Mouse (Mus musculus): Measurements from ENCODE around the gene Dlg2. TPM values are rescaled to one million over a fixed set of nuclear protein-coding genes. Genes with fewer than 3 reads are reported as not detected.

The Dlg2 gene
- 0.48 TPM for polyA plus RNA-seq (2014; fragmentation: Illumina TruSeq; extraction: RNeasy Lipid Tissue Mini Kit (QIAGEN cat#74804); ENCODE audit: insufficient read depth, low read depth, low replicate concordance)

DNA sequence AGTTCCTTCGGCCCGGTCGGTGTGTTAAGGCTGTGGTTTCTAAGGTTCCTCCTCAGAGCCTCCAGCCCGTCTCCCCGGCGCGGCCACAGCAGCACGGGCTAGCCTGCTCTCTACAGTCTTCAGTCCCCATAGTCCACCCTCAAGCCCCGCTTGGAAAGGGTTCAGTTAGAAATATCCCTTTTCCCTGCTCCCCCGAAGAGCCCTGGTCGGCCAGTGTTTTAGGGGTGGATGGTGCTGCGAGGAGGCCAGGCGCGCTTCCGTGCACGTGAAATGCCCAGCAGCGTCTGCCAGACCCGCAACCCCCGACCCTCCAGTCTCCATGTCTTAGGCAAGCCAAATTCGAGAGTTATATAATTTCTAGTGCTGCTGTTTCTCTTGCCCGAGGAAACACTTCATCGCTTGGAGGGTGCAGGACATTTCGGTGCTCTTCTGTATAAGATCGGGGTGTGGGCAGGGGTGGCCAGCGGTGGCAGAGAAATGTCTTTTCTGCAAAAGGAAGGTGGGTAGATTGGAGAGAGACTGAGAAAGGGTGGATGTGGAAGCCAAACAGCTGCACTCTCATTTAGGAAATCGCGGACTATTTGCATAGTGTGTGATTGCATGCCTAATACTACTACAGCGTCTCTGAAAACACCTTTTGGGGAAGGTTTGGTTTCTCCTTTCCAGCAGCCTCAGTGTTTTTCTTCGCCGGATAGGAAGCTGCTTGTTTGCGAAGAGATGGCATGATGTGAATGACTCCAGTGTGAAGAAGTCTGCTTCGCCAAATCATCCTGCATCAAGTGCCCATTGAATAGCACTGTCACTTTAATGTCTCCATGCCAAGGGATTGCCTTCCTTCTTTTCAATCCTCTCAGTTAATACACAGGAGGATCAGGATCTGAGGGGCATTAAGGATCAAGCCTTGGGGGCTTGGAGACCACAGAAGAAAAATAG lies at the start of gene Dlg2:
Gene Dlg2, plus strand, starts transcription at position 360 of the 933 bp plus-strand sequence.

DNA sequence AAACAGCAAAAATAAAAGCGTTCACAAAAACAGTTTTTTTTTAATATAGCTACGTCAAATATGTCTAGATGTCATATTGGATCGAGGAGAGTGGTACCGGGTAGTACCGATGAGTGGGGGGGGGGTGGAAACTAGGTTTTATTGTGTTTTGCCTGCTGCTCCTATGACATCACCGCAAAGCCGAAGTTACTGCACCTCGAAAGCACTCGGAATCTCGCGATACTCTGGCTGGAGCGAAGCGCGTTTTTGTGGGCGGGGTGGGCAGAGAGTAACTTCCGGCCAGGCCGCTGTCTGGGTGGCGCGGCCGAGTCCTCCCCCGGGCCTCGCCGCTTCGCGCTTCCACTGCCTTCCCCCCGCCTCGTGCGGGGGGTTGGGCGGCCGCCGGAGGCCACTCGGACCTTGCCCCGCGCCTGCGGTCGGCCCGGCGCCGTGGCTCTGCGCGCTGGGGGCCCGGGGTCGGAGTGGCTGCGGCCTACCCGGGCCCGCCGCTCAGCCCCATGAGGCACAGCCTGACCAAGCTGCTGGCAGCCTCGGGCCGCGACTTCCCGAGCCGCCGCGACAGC lies 33.9 kb upstream of the Dlg2 start, which contains the start of gene Crebzf:
Gene Crebzf, plus strand, starts transcription at position 212 of the 563 bp plus-strand sequence.

DNA sequence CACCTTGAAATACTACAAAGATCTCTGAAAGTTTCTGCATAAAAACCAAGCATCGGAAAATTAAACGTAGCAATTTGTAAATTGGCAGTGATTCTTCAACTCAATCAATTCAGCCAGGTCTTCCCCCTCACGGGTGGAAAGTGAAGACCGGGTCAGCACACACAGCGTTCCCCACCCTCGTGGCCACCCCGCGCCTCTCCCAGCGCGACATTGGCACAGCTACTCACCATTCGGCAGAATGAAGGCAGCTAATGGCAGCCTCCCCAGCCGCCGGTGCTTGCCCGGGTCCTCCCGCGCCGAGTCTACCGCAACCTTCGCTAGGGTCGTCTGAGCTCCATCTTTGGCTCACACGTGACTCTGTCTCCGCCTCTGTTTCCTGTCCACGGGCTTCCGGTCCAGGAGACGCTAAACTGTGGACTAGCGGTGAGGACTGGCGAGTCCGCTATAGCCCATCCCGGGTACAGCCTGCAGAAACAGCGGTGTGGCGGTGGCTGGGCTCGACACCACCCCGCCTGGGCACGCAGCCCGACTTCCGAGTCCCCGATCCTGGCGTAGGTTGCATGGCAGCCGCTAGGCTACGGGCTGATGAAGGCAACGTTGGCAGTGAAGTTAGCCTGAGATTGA lies 19.5 kb upstream of the Dlg2 start, which contains the start of gene Tmem126a:
Gene Tmem126a, minus strand, starts transcription at position 385 of the 624 bp plus-strand sequence.

DNA sequence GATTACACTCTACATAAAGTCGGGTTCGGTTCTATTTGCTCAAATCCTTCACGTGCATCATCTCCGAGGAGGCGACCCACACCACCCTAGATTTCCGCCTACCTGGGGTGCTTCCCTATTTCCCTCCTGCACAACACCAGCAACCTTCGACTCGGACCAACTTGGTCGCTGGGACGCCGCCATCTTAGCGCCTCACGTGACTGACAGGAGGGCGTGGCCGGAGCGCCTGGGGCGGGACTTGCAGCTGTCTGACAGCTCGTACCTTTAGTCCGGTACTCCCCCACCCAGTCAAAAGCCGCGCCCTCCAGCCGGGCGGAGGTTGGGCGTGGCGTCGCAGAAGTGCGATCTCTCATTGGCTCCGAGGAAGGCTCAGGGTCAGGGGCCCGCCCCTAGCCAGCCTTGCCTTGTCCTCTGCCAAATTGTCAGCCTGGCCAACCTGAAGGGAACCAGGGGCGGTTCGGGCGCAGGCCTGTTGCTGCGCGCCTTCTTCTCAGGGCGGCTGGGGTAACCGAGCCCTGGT lies 619 bp upstream of the Dlg2 start, which contains the start of gene Tmem126b:
Gene Tmem126b, minus strand, starts transcription at position 209 of the 520 bp plus-strand sequence.

Other genes with a start within 250 kb of the Dlg2 start
- 0.56 TPM for gene Ccdc83, start 210.9 kb upstream of the Dlg2 start, polyA plus RNA-seq (2014; fragmentation: Illumina TruSeq; extraction: RNeasy Lipid Tissue Mini Kit (QIAGEN cat#74804); ENCODE audit: insufficient read depth, low read depth, low replicate concordance)
- 12.1 TPM for gene Sytl2, start 174.4 kb upstream of the Dlg2 start, polyA plus RNA-seq (2014; fragmentation: Illumina TruSeq; extraction: RNeasy Lipid Tissue Mini Kit (QIAGEN cat#74804); ENCODE audit: insufficient read depth, low read depth, low replicate concordance)
- 0.75 TPM for gene Ccdc89, start 50.1 kb upstream of the Dlg2 start, polyA plus RNA-seq (2014; fragmentation: Illumina TruSeq; extraction: RNeasy Lipid Tissue Mini Kit (QIAGEN cat#74804); ENCODE audit: insufficient read depth, low read depth, low replicate concordance)
- gene Crebzf, start 33.9 kb upstream of the Dlg2 start, polyA plus RNA-seq (2014; fragmentation: Illumina TruSeq; extraction: RNeasy Lipid Tissue Mini Kit (QIAGEN cat#74804); ENCODE audit: insufficient read depth, low read depth, low replicate concordance), result 31.9 TPM
- gene Tmem126a, start 19.4 kb upstream of the Dlg2 start, polyA plus RNA-seq (2014; fragmentation: Illumina TruSeq; extraction: RNeasy Lipid Tissue Mini Kit (QIAGEN cat#74804); ENCODE audit: insufficient read depth, low read depth, low replicate concordance), result 42.9 TPM
- gene Tmem126b, start 671 bp upstream of the Dlg2 start, polyA plus RNA-seq (2014; fragmentation: Illumina TruSeq; extraction: RNeasy Lipid Tissue Mini Kit (QIAGEN cat#74804); ENCODE audit: insufficient read depth, low read depth, low replicate concordance), result 17.0 TPM

Measured in lung, adult 10 weeks (tissue).